Mouse (Mus musculus) lung, postnatal 10 days (tissue): ENCODE results near the gene Lat.
"Not testable (repeated sequence)": the region's sequence is repeated elsewhere in the genome, so short reads cannot be mapped to it uniquely, and the experiment has no call there.

Source experiments
- DNase-seq: peaks from one replicate; pipeline ENCODE4 v3.0.0; 2021

Lat gene

DNA sequence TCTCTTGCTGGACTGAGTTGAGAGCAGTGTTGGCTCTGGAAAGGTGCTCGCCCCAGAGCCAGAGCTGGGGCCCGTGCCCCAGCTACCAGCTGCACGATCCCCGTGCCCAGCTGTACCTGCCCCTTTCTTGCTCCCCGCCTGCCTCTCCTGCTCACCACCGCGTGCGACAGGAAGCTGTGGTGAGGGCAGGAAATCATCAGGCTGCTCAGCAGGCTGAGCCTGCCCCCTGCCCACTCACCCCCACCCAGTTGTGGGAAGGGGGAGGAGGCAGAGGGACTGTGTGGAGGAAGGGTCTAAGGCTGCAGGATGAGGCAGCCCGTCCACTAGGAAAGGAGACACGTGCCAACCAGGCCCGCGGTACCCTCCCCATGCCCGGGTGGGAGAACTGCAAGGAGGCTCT is at the start of gene Lat:
TSS of gene Lat (minus strand) at position 178 of the 400 bp plus-strand sequence.
- peak; percentile 27 for DNase-seq

GRCm38 (mm10) chr7:126418496-126418895 is 49.1 kb upstream of the Lat start:
- DNase-seq = no peak

DNA sequence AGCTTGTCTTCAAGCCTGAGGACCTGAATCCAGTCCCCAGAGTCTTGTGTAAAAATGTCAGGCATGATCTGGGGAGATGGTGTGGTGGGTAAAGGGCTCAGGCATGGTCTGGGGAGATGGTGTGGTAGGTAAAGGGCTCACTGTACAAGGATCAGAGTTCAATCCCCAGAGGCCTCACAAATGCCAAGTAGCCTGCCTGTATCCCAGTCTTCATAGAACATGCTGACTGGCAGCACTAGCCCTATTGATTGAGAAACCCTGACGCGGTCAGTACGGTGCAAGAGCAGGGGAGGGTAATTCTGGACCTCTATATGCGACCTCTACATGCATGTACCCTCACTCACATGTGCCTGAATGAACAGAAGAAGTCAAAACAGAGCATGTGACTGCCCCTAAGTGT is 48.2 kb upstream of the Lat start:
- DNase-seq = no peak

GRCm38 (mm10) chr7:126417045-126417444 is 47.7 kb upstream of the Lat start:
- no peak for DNase-seq

DNA sequence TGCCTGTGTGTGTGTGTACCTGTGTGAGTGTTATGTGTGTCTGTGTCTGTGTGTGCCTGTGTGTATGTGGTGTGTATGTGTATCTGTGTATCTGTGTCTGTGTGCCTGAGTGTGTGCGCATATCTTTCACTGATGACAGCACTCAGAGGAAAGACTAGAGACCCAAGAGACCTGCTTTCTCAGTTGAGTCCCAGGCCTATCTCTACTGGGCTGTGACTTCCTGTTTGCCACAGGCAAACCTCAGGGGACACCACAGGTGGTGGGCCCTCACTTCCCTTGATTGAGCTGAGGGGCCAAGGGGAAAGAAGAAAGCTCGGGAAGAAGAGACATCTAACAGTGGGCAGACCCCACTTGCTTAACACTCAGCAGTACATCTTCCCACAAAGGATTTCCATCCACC is 47.2 kb upstream of the Lat start:
- DNase-seq = no peak

- DNase-seq = no peak
Measured at GRCm38 (mm10) chr7:126414725-126415124, 45.4 kb upstream of the Lat start, which contains the start of gene Cd19. TSS of gene Cd19 (minus strand) at chr7:126414889.

DNA sequence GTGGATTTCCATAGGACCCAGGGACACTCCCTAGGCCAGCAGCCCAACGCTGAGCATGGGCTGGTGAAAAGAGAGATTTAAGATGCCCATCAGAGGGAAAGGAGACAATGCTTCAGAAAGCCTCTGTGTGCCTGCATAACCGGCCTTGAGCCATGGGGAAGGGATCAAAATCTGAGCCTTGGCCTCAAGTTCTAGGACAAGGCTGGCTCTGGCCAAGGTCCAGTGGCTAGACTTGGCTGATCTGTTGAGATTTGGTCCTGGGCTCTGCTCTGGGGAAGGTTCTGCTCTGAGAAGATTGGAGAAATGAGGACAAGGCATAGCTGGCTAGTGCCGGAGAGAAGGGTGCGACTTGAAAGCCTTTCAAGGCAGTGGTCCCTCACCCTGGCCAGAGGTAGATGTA is 41.7 kb upstream of the Lat start:
- no peak for DNase-seq

GRCm38 (mm10) chr7:126408686-126409085 is 39.3 kb upstream of the Lat start:
- no peak for DNase-seq

GRCm38 (mm10) chr7:126402518-126402917 is 33.1 kb upstream of the Lat start:
- DNase-seq = not testable (repeated sequence)

DNA sequence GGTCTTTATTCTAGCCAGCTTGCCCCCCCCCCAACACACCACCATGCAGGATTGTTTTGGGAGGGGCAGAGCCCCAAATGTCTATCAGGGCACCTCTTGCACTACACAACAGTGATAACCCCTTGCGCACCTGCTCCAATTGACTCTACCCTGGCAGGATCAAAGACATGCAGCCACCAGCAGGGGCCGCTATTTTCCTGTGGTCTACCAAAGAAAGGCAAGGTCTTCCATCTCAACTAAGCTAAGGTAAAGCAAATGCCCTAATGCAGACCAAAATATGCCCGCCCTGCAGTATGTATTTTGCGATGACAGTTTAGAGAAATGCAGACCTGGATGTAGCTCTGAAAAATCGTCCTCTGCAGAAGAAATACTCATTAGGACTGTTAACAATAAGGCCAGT is 30.2 kb upstream of the Lat start:
- DNase-seq = peak; percentile 88

DNA sequence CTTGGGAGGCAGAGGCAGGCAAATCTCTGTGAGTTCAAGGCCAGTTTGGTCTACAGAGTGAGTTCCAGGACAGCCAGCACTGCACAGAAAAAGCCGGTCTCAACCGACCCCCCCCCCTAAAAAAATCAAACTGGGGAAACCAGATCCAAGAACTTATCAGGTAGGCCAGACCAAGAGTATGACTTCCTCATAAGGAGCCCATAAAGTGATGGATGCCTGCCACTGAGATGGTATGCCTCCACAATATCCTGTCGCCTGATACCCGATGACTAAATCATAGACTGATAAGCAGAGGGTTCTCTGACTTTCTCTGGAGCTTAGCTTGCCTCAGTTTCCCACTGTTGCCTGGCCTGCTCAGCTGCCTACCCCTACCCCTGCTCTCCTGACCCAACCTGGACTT is 28.5 kb upstream of the Lat start:
- DNase-seq = no peak

- DNase-seq = no peak
Measured at GRCm38 (mm10) chr7:126397221-126397620, 27.9 kb upstream of the Lat start.

DNA sequence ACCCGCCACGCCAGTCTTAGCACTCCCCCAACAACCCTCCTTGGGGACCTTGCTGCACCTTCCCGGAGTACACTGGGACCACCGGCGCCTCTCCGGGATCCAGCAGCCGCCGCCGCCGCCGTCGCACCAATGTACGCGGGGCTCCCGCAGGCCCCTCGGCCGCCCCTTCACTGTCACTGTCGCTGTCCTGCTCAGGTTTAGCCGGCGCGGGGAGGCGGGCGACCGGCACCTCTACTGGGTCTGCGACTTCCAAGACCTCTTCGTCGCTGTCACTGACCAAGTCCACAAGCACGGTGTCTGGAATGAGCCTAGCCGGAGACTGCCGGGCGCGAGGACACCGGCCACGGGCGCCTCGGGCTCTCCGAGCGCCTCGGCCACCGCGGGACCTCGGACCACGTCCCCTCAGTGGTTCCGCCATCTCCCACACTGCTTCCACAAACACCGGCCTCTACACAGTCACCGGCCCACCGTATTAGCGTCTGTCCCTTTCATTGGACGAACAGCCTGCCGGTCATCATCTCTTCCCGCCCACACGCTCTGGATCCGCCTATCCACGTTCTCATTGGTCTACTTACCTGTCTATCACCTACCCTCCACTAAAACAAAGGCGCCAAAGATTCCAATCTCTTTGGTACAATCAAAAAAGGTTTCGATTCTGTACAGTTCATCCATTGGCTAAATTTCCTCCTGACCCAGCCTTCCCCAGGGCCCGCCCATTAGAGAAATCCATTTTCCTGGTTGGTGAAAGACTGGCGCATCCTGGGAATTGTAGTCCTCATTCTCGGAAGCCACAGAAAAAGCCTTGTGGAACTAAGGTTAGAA is 27.1 kb upstream of the Lat start, which contains the start of gene Nfatc2ip:
TSS of gene Nfatc2ip (minus strand) at position 440 of the 822 bp plus-strand sequence.
- DNase-seq = peak; percentile 97

DNA sequence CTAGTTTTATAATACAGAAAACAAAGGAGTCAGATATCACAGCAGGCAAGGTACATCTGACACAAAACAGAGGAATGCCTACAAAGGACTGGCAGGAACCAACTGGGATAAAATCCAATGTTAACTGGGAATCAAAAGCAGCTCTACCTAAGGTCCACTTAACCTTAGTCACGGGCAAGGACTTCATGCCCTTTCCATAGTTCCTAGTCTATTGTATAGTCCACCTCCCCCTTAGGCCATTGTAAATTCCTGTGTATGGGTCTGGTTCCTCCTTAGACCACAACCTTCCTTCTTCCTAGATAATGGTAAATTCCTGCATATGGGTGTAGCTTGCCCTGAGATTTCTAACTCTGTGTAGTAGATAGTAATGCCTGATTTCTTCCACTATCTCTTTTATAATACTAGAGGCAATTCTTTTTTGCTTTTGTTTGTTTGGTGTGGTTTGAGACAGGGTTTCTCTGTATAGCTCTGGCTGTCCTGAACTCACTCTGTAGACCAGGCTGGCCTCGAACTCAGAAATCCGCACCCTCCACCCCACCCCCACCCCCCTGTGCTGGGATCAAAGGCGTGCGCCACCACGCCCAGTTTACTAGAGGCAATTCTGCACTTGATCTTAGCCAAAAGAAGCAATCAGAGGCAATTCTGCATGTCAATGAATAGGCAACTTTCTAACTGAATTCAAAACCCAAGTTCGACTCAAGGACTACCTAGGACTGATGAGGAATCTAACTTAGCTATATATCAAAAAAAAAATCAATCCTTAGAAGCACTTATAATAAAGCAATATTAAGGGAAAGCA is 22.9 kb upstream of the Lat start:
- DNase-seq = not testable (repeated sequence)

DNA sequence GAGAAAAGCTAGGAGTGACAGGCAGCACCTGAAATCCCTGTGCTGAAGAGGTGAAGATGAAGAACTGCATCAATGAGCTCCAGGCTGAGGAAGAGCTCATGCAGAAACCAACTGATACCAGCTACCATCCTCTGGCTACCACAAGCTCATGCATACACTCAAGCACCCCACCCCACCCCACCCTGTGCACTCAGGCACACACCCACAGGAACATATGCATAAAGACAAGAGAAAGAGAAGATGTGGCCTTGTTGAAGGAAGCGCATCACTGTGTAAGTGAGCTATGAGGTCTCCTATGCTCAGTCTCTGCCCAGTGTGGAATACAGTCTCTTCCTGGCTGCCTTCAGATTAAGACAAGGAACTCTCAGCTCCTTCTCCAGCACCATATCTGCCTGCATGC is 18.8 kb upstream of the Lat start:
- DNase-seq = no peak

GRCm38 (mm10) chr7:126383565-126383964 is 14.2 kb upstream of the Lat start:
- no peak for DNase-seq

DNA sequence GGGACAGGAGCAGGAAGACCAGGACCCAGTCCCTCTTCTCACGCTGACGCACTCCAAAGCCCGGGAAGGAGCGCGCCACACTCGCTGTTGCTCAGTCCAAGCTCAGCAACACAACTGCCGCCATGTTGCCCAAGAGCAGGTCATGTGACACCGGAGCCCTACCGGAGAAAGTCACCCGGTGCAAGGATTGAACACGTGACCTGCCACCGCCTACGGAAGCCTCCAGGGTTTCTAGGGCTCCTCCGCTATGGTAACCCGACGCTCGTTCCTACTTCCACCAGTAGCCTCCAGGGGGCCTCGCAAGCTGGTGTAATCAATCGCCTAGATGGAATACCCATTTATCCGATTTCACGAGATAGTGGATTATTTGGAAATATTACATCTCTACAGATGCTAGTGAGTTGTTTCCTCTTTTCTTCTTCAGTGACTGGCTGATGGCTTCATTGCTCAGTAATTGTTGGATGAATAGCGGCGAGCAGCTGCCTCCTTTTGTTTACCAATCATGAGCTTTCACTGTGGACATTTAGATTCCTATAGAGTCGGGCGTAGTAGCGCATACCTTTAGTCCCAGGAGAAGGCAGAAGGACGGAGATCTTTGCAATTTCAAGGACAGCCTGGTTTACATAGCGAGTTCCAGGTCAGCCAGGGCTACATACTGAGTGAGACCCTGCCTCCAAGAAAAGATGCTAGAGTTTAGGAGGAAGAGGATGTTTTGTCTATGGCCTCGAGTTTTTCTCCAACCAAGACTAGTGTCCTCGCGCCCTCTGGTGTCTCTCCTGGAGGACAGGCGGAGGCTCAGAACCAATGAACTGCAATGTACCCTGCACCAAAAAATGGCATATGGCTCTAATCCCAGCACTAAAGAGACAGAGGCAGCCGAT is 8.1 kb upstream of the Lat start, which contains the start of gene Spns1:
TSS of gene Spns1 (minus strand) at position 173 of the 881 bp plus-strand sequence.
- peak; percentile 98 for DNase-seq

DNA sequence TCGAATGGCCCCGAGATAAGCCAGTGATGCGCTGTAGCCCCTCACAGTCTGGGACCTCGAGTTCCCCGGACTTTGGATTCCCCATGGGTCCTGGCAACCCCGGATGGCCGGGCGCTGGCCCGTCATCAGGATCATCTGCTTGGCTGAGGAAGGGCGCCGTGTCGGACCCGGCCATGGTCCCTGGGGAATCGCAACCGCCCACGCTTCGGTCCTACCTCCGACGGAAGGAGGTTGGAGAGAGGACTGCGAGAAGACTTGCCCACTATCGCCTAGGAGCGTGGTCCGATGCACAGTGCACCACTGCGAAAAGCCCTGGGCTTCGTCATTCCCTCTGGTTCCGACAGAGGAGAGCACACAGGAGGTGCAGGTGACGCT is 7.5 kb upstream of the Lat start:
- no peak for DNase-seq

DNA sequence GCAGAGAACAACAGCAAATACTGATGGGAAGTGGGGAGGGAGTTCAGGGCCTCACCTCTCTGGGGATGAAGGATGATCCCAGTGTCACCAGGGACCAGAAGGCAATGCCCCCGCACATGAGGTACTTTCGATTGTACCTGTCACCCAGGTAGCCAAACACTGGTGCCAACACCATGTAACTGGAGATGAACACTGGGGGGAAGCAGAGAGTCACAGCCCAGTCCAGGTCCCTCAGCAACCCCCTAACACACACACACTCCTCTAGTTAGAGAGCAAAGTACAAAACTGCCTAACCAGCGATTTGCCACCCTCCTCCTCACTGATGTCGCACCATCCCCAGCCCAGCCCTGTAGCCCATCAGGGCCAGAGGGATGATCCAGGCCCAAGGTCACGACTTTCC is 5.6 kb upstream of the Lat start:
- no peak for DNase-seq

GRCm38 (mm10) chr7:126374526-126374925 is 5.2 kb upstream of the Lat start:
- no peak for DNase-seq

GRCm38 (mm10) chr7:126373007-126373406 is 3.6 kb upstream of the Lat start:
- no peak for DNase-seq

DNA sequence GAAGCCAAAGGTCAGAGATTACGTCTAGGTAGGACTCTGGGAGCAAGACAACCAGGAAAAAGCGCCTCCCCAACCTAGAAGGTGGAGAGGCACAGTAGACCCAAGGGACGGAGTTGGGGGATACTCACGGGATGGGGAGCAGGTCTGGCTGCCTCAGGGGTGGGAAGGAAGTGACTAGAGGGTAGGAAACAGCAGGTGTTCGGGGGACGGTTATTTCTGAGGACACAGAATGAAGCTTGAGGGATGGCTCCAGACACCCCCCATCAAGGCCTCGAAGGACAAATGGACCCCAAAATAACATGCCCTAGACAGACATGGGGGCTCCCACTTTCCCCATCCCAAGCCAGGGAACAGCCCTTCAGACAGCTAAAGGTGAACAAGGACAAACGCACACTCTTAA is 1.0 kb downstream of the Lat start:
- DNase-seq = no peak

GRCm38 (mm10) chr7:126367636-126368035 is 1.7 kb downstream of the Lat start:
- no peak for DNase-seq
